Mouse (Mus musculus): ENCODE data around the gene Nmt1. TPM values are rescaled to one million over a fixed set of nuclear protein-coding genes. Genes with fewer than 3 reads are reported as not detected.

The Nmt1 gene
- total and polyA plus RNA-seq, 3 experiments, result 29.8 to 147 (median 70.5) TPM

DNA sequence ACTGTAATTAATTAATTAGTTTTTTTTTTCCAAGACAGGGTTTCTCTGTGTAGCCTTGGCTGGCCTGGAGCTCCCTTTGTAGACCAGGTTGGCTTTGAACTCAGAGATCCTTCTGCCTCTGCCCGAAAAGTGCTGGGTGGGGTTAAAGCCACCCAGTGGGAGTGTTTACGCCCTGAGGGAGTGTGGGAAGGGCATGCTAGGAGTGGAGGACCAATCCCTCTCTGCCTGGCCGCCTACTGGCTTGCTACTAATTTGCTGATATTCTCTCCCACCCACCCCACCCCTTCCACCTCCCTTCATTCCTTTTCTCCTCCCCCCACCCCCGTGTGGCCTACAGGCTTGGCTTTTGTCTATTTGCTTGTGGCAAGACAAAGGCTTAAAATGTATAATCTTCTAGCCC lies 78.4 kb downstream of the Nmt1 start:
- no peaks in the 10 kb centered on the region for H3K27me3 ChIP-seq (ENCODE audit: control insufficient read depth in 1 of 2, insufficient read depth in 2 of 2, low read length in 2 of 2)
- peaks cover 0 to 9% of the 10 kb centered on the region in 2 experiments; a peak in 2 of 4 replicates for H3K36me3 ChIP-seq (ENCODE audit: control insufficient read depth in 1 of 2, insufficient read depth in 2 of 2, low read length in 2 of 2)
- no peak overlapping the region for H3K4me3 ChIP-seq (ENCODE audit: control insufficient read depth in 1 of 2, insufficient read depth in 1 of 2, low read depth in 2 of 2, low read length in 2 of 2)
- TF ChIP-seq GATA1 (IDR thresholded peaks at IDR 0.05; ENCODE audit: low read depth, low read length) (no peak), MEF2A (IDR thresholded peaks at IDR 0.05; ENCODE audit: extremely low read depth, insufficient replicate concordance, low read depth, low read length, poor library complexity, severe bottlenecking) (no peak), ETS1 (IDR thresholded peaks at IDR 0.05; ENCODE audit: low read depth, low read length) (no peak), KAT2A (conservative IDR thresholded peaks at IDR 0.05; ENCODE audit: low read depth, low read length) (no peak), CHD1 (IDR thresholded peaks at IDR 0.05; ENCODE audit: low read depth, low read length) (no peak), MAZ (IDR thresholded peaks at IDR 0.05; ENCODE audit: low read depth, low read length) (no peak)
- no peak overlapping the region for H3K9ac ChIP-seq (ENCODE audit: control insufficient read depth, low read depth, low read length, poor library complexity, severe bottlenecking)
- no peaks in the 10 kb centered on the region for H3K9me3 ChIP-seq (replicated peaks; ENCODE audit: insufficient read depth, low read length)
- H3K4me1 ChIP-seq (ENCODE audit: control insufficient read depth in 1 of 2, insufficient read depth in 2 of 2, low read length in 2 of 2), result peaks cover 9 to 16% of the 10 kb centered on the region in 2 experiments
- H3K27ac ChIP-seq (ENCODE audit: control insufficient read depth, low read depth, low read length), result no peak overlapping the region
- no peaks in the 10 kb centered on the region; the same call in 1 of the 2 replicates for H3K79me2 ChIP-seq (ENCODE audit: control insufficient read depth, insufficient read depth, low read length, poor library complexity)
- peak; percentile 37 for DNase-seq (ENCODE audit: low read depth, low spot score)

DNA sequence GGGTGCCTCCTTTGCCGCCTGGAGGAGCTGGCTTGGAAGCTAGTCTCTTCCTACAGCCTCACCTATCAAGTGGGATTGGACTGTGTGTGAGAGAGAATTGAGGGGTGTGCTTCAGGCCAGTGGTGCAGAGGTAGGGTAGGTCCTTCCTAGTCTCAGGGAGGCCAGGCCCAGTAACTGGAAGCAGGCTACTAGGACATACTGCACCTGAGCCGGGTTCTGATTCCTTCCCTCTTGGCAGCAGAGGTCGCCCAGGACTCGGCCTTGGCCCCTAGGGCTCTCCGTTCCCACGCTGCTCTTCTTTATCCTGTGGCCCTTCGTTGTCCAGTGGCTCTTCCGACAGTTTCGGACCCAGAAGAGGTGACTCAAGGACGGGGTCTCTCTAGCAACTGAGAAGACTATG lies 83.3 kb downstream of the Nmt1 start:
- no peak for DNase-seq (ENCODE audit: low read depth, low spot score)
- Histone ChIP-seq H3K9ac (ENCODE audit: control insufficient read depth, low read depth, low read length, poor library complexity, severe bottlenecking) (no peak overlapping the region), H3K9me3 (replicated peaks; ENCODE audit: insufficient read depth, low read length) (no peaks in the 10 kb centered on the region), H3K4me1 (ENCODE audit: control insufficient read depth in 1 of 2, insufficient read depth in 2 of 2, low read length in 2 of 2) (peaks cover 4 to 8% of the 10 kb centered on the region in 2 experiments; a peak in 3 of 4 replicates), H3K27ac (ENCODE audit: control insufficient read depth, low read depth, low read length) (no peak overlapping the region), H3K79me2 (ENCODE audit: control insufficient read depth, insufficient read depth, low read length, poor library complexity) (peaks cover 10% of the 10 kb centered on the region), H3K27me3 (ENCODE audit: control insufficient read depth in 1 of 2, insufficient read depth in 2 of 2, low read length in 2 of 2) (no peaks in the 10 kb centered on the region), H3K36me3 (ENCODE audit: control insufficient read depth in 1 of 2, insufficient read depth in 2 of 2, low read length in 2 of 2) (peaks cover 0 to 9% of the 10 kb centered on the region in 2 experiments; a peak in 2 of 4 replicates), H3K4me3 (ENCODE audit: control insufficient read depth in 1 of 2, insufficient read depth in 1 of 2, low read depth in 2 of 2, low read length in 2 of 2) (no peak overlapping the region)
- no peak for TF ChIP-seq HCFC1 (IDR thresholded peaks at IDR 0.05; ENCODE audit: low read depth, low read length)
- TF ChIP-seq ZNF384 (IDR thresholded peaks at IDR 0.05; ENCODE audit: low read depth, low read length), result no peak
- TF ChIP-seq ZMIZ1 (IDR thresholded peaks at IDR 0.05; ENCODE audit: low read depth, low read length), result peak; percentile 42; the same call in 1 of the 2 replicates
- TF ChIP-seq CHD2 (IDR thresholded peaks at IDR 0.05; ENCODE audit: low read length), result no peak

DNA sequence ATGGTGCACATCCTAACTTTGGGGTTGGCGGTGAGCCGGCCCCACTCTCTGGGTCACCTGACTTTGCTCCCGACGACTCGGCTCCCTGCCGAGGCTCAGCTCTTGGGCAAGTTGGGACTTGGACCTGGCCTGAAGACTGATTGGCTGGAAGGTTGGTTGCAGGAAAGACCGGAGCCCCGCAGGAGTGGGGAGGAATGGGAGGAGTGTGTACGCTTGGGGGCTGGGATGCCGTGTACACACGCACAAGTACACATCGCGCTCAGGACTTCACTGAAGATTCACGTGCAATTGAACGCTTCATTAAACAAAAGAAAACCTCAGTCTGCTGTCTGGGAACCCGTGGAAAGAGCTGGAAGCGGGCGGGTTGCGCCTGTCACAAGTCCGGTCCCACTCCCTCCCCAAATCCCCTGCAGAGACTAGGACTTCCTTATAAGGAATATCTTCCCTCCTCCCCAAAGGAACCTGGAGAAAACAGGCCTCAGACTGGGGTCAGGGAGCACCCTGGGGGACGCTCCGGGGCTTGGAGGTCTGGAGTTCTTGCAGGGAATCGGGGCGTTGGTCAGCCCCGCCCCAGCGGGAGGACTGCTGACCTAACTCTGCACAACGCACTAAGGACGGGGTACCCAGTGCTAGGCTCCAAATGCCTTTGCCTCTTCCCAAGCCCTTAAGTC lies 84.0 kb downstream of the Nmt1 start:
- Histone ChIP-seq H3K9ac (ENCODE audit: control insufficient read depth, low read depth, low read length, poor library complexity, severe bottlenecking) (no peak overlapping the region), H3K27ac (ENCODE audit: control insufficient read depth, low read depth, low read length) (no peak overlapping the region), H3K4me3 (ENCODE audit: control insufficient read depth in 1 of 2, insufficient read depth in 1 of 2, low read depth in 2 of 2, low read length in 2 of 2) (no peak overlapping the region), H3K27me3 (ENCODE audit: control insufficient read depth in 1 of 2, insufficient read depth in 2 of 2, low read length in 2 of 2) (no peaks in the 10 kb centered on the region), H3K9me3 (replicated peaks; ENCODE audit: insufficient read depth, low read length) (no peaks in the 10 kb centered on the region), H3K4me1 (ENCODE audit: control insufficient read depth in 1 of 2, insufficient read depth in 2 of 2, low read length in 2 of 2) (peaks cover 4 to 8% of the 10 kb centered on the region in 2 experiments; a peak in 3 of 4 replicates), H3K36me3 (ENCODE audit: control insufficient read depth in 1 of 2, insufficient read depth in 2 of 2, low read length in 2 of 2) (peaks cover 0 to 9% of the 10 kb centered on the region in 2 experiments; a peak in 2 of 4 replicates), H3K79me2 (ENCODE audit: control insufficient read depth, insufficient read depth, low read length, poor library complexity) (peaks cover 16% of the 10 kb centered on the region)
- TF ChIP-seq POLR2A (IDR thresholded peaks at IDR 0.05; ENCODE audit: control insufficient read depth in 1 of 2, insufficient read depth in 1 of 2, low read depth in 1 of 2, low read length in 2 of 2, poor library complexity in 1 of 2) (0 out of 4 replicates have a peak, but pooled peaks of 1 of the 2 experiments have one; percentile 3), ETS1 (IDR thresholded peaks at IDR 0.05; ENCODE audit: low read depth, low read length) (no peak), NRF1 (IDR thresholded peaks at IDR 0.05; ENCODE audit: insufficient read depth, low read depth, low read length, poor library complexity, severe bottlenecking) (no peak)
- no peak for DNase-seq (ENCODE audit: low read depth, low spot score)

All from MEL (cell line).